Mouse (Mus musculus) liver, postnatal 0 days (tissue): ENCODE results near the gene Bmt2. TPM values are rescaled to one million over a fixed set of nuclear protein-coding genes. Genes with fewer than 3 reads are reported as not detected.

Experiments used
- ATAC-seq: fragments of 200-750 bp; cut with Nextera tagmentation; 2 replicates; pipeline ENCODE4 v1.8.0; 2017; ENCODE audit warnings: mild to moderate bottlenecking, moderate library complexity
- DNase-seq: peaks from one replicate; pipeline ENCODE4 v3.0.0-alpha.2; 2016
- H3K27ac ChIP-seq: fragments of 300-500 bp; sonication (generic); 2 replicates; pipeline ENCODE4 v1.5.1; 2014; ENCODE audit warnings: antibody characterized with exemption, moderate library complexity, mild to moderate bottlenecking, low read depth
- H3K27me3 ChIP-seq: fragments of 300-500 bp; sonication (generic); 2 replicates; pipeline ENCODE4 v1.6.1; 2014; ENCODE audit warnings: low read length, control low read depth, mixed read lengths; ENCODE audit not compliant: insufficient read depth
- H3K36me3 ChIP-seq: fragments of 300-500 bp; sonication (generic); replicated peaks from 2 replicates; pipeline ENCODE4 v1.6.1; 2014; ENCODE audit warnings: mild to moderate bottlenecking, control low read depth, low read length, moderate library complexity, mixed read lengths; ENCODE audit not compliant: insufficient read depth
- H3K4me1 ChIP-seq: fragments of 300-500 bp; sonication (generic); 2 replicates; pipeline ENCODE4 v1.6.1; 2014; ENCODE audit warnings: antibody characterized with exemption, mild to moderate bottlenecking, control low read depth; ENCODE audit not compliant: insufficient read depth
- H3K4me2 ChIP-seq: fragments of 300-500 bp; sonication (generic); 2 replicates; pipeline ENCODE4 v1.6.1; 2014; ENCODE audit warnings: low read depth, mild to moderate bottlenecking, low read length, moderate library complexity, mixed read lengths
- H3K4me3 ChIP-seq: fragments of 300-500 bp; sonication (generic); 2 replicates; pipeline ENCODE4 v1.5.1; 2014; ENCODE audit warnings: low read depth, low read length
- H3K9ac ChIP-seq: fragments of 300-500 bp; sonication (generic); replicated peaks from 2 replicates; pipeline ENCODE4 v1.6.1; 2014; ENCODE audit warnings: mild to moderate bottlenecking, moderate library complexity
- H3K9me3 ChIP-seq: fragments of 300-500 bp; sonication (generic); 2 replicates; pipeline ENCODE4 v1.6.1; 2016; ENCODE audit warnings: mild to moderate bottlenecking, control low read depth, low read length, mixed read lengths
- CTCF ChIP-seq: sonication (generic); IDR thresholded peaks from 2 replicates; pipeline ENCODE4 v1.5.1; 2016; ENCODE audit warnings: antibody characterized with exemption, low read depth
- EP300 ChIP-seq: IDR thresholded peaks from 2 replicates; pipeline ENCODE4 v1.6.1; 2016; ENCODE audit warnings: antibody characterized with exemption, low read depth, mild to moderate bottlenecking
- WGBS: fragments of 180-500 bp; shearing (Covaris S2); extraction: QIAGEN DNeasy Blood & Tissue Kit; methylation state at CpG from one replicate; pipeline ENCODE4 v1.1.7; 2014; ENCODE audit not compliant: insufficient replicate concordance; 5-methylcytosine and 5-hydroxymethylcytosine counted together
- polyA plus RNA-seq: library from polyadenylated mRNA; unstranded; fragments of >200 nt; fragmentation: Nextera tagmentation; extraction: Ambion mirVana; gene quantifications from 2 replicates; pipeline ENCODE4 v1.2.1, GENCODE M21; 2015

Gene Bmt2
- polyA plus RNA-seq = 3.2 TPM in 2 replicates

DNA sequence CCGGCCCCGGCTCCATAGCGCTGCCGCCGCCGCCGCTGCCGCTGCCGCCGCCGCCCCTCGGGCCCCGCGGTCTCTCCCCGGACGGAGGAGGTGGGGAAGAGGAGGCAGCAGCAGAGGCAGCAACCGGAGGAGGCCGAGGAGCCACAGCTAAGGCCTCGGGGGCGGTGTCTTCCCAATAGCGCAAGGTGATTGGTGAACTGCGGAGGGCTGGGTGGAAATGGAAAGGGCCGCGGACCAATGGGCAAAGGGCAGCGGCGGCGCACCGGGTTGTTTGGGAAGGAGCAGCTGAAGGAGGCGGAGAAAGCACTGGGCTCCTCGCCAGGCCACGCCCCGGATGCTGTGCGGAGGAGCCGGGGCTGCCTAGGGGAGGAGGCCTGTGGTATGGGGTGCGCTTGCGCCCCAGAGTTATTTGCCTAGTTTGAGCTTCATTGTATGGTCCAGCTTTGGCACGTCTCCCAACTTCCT is at the start of gene Bmt2:
Gene Bmt2 (minus strand): TSS at position 149 of the 465 bp plus-strand sequence.
- Histone ChIP-seq H3K9me3 (no peaks in the 10 kb centered on the region), H3K36me3 (no peaks in the 10 kb centered on the region), H3K9ac (peak within 1 kb of the TSS; percentile 93), H3K4me2 (peak within 1 kb of the TSS; percentile 72), H3K4me1 (peaks cover 9% of the 10 kb centered on the region), H3K27ac (peak within 1 kb of the TSS; percentile 96), H3K27me3 (no peaks in the 10 kb centered on the region), H3K4me3 (peak within 1 kb of the TSS; percentile 85)
- no peak for TF ChIP-seq EP300
- TF ChIP-seq CTCF = 0 out of 2 replicates have a peak, but pooled peaks have one; percentile 1
- DNase-seq = peak; percentile 99
- WGBS = under 1% methylated on average over 34 of the region's 37 CpGs
- peak; percentile 99 for ATAC-seq

DNA sequence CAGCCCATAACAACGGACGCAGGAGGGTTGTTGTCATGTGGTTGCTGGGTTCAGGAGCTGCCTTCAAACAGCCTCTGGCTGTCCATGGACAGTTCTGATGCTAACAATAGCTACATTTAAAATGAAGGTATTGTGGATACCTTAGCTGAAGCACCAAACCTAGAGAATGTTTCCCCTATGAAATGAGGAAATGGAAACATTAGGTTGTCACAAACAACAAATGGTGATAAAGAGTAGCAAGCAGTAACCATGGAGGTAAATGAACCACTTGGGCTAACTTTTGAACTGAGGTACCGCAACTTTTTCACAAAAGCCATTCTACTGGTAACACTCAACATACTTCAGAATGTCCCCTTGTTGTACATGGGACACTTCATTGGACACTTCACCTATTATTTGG is 44.4 kb upstream of the Bmt2 start:
- Histone ChIP-seq H3K36me3 (no peaks in the 10 kb centered on the region), H3K4me3 (no peak overlapping the region), H3K9me3 (no peaks in the 10 kb centered on the region), H3K9ac (no peak overlapping the region), H3K27ac (no peak overlapping the region), H3K27me3 (no peaks in the 10 kb centered on the region), H3K4me2 (no peak overlapping the region), H3K4me1 (no peaks in the 10 kb centered on the region)
- 86% methylated on average over 3 of the region's 3 CpGs for WGBS
- ATAC-seq (no peak), DNase-seq (no peak)
- TF ChIP-seq CTCF = no peak
- TF ChIP-seq EP300 = no peak

DNA sequence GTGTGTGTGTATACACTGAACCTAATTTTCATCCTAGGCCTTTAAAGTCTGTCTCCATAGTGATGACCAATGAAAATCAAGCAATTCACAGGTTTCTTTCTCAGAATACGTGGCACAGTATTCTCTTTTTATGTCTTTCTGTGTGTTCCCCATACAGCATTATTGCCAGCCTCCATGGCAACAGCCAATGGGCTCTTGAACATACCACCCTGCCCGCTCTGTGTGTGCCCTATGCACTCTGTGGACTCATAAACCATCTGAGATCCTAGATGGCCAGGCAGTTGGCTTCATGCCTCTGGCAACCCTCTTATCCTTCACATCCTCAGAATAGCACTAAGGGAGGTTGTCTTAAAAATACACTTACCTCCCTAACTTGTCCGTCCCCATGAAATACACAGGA is 37.1 kb upstream of the Bmt2 start:
- no peak for ATAC-seq
- no peak overlapping the region for H3K27ac ChIP-seq
- H3K4me1 ChIP-seq = no peaks in the 10 kb centered on the region
- H3K36me3 ChIP-seq = no peaks in the 10 kb centered on the region
- no peak overlapping the region for H3K4me3 ChIP-seq
- no peak for DNase-seq
- H3K4me2 ChIP-seq = no peak overlapping the region
- no peak overlapping the region for H3K9ac ChIP-seq
- TF ChIP-seq EP300 (no peak), CTCF (no peak)
- whole genome bisulfite sequencing = 73% methylated on average over 3 of the region's 3 CpGs
- no peaks in the 10 kb centered on the region for H3K9me3 ChIP-seq
- no peaks in the 10 kb centered on the region for H3K27me3 ChIP-seq

DNA sequence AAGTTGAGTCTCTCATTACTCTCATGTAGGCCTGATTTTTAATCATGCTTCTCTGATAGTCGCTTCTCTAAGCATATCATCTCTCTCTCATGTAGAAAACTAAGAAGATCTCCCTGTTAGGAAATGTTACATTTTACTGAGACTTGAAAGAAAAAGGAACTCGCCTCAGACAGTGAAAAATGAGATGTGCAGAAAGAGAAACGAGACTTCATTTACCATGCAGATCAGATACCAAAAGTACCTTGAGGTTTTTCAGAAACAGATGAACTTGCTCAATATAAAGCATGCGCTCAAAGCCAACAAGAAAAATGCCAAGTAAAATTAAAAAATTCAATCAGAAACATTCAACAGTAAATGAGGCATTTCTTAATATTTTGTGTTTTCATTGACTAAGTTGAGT is 19.1 kb upstream of the Bmt2 start:
- no peak overlapping the region for H3K4me3 ChIP-seq
- no peak for TF ChIP-seq EP300
- no peak for TF ChIP-seq CTCF
- H3K27ac ChIP-seq = no peak overlapping the region
- DNase-seq = no peak
- H3K9ac ChIP-seq = no peak overlapping the region
- ATAC-seq = no peak
- H3K4me2 ChIP-seq = no peak overlapping the region
- H3K9me3 ChIP-seq = no peaks in the 10 kb centered on the region
- WGBS = 59% methylated on average over 4 of the region's 4 CpGs
- H3K4me1 ChIP-seq = no peaks in the 10 kb centered on the region
- H3K27me3 ChIP-seq = no peaks in the 10 kb centered on the region
- H3K36me3 ChIP-seq = no peaks in the 10 kb centered on the region

DNA sequence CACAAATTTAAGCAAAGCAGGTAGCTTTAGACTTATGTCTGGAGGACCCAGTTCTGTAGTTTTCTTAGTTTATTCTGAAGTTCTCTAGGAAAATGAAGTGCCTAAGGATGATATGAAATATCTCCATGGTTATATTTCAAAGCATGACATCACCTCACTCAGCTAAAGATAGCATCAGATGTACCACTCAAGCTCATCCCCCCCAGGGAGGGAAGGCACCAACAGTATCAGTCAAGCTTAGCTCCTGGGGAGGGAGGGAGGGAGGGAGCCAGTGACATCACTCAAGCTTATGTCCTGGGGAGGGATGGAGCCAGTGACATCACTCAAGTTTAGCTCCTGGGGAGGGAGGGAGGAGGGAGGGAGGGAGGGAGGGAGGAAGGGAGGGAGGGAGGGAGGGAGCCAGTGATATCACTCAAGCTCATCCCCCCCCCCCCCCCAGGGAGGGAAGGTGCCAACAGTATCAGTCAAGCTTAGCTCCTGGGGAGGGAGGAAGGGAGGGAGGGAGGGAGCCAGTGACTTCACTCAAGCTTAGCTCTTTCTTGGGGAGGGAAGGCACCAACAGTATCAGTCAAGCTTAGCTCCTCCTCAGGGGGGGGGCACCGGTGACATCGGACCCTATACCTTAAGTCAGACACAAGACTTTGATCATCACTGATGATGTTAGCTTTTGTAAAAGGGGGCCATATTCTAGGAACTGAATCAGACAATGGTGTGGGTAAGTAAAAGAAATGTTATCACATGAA is 17.5 kb upstream of the Bmt2 start:
- H3K9ac ChIP-seq = no peak overlapping the region
- TF ChIP-seq CTCF (no peak), EP300 (no peak)
- no peak for DNase-seq
- 90% methylated on average over 2 of the region's 2 CpGs for WGBS
- H3K36me3 ChIP-seq = no peaks in the 10 kb centered on the region
- no peaks in the 10 kb centered on the region for H3K27me3 ChIP-seq
- H3K27ac ChIP-seq = no peak overlapping the region
- no peak overlapping the region for H3K4me3 ChIP-seq
- H3K9me3 ChIP-seq = no peaks in the 10 kb centered on the region
- no peak overlapping the region for H3K4me2 ChIP-seq
- ATAC-seq = no peak
- no peaks in the 10 kb centered on the region for H3K4me1 ChIP-seq

DNA sequence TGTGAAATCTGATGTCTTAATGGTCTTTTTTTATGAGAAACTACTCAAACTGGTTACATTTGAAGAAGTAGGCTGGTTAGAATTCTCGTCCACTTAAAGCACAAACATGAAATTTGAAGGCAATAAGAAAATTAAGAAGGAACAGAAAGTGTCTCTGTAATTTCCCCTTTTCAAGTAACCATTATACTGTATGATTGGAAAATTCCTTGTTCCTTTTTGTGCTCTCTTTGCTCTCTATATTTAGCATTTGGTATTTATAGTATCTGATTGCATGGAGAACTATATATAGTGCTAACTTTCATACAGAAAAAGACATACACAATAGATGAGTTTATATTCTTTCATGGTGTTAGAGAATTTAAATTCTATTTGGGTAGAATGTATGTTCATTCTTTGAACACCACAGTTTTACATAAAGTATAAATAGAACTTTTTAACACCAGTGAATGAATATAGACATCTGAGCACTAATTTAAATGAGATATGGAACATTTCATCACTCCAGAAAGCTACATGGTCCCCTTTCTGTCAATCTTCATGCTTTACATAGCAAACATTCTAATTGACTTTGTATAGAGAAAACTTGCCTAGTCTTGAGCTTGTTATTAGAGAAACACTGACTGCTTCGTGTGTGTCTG is 14.0 kb upstream of the Bmt2 start:
- ATAC-seq (no peak), DNase-seq (no peak)
- no peak overlapping the region for H3K4me3 ChIP-seq
- H3K9ac ChIP-seq = no peak overlapping the region
- no peaks in the 10 kb centered on the region for H3K4me1 ChIP-seq
- H3K4me2 ChIP-seq = no peak overlapping the region
- H3K27me3 ChIP-seq = no peaks in the 10 kb centered on the region
- TF ChIP-seq EP300 (no peak), CTCF (no peak)
- no peak overlapping the region for H3K27ac ChIP-seq
- 53% methylated on average over 2 of the region's 2 CpGs for WGBS
- no peaks in the 10 kb centered on the region for H3K36me3 ChIP-seq
- no peaks in the 10 kb centered on the region for H3K9me3 ChIP-seq
